Mouse (Mus musculus): ENCODE results near the gene Pgd.

GRCm38 (mm10) chr4:149182192-149182591 is 15.6 kb upstream of the Pgd start:
- TF ChIP-seq GATA1 (IDR thresholded peaks at IDR 0.05; ENCODE audit: low read length) (no peak), TAL1 (IDR thresholded peaks at IDR 0.05; ENCODE audit: low read length) (no peak)

Measured in erythroblast, embryonic 14.5 days (primary cell).